Mouse (Mus musculus) left cerebral cortex, adult 6 months (tissue): ENCODE measurements around the gene C130079G13Rik. TPM values are rescaled to one million over a fixed set of nuclear protein-coding genes. Genes with fewer than 3 reads are reported as not detected.

ENCODE experiments used
- long read RNA-seq, 2 experiments: library from polyadenylated mRNA; unstranded; transcript quantifications; one replicate each; pipeline ENCODE4 v2.0.0; 2019 to 2020
- polyA plus RNA-seq: library from polyadenylated mRNA; unstranded; fragments of <200 nt; fragmentation: Nextera tagmentation; gene quantifications from 2 replicates; pipeline ENCODE4 v1.2.3, GENCODE M21; 2021

Gene C130079G13Rik
- not detected in 2 replicates for polyA plus RNA-seq
- long read RNA-seq, experiment 1: 0 reads
- long read RNA-seq, experiment 2: 0 reads

DNA sequence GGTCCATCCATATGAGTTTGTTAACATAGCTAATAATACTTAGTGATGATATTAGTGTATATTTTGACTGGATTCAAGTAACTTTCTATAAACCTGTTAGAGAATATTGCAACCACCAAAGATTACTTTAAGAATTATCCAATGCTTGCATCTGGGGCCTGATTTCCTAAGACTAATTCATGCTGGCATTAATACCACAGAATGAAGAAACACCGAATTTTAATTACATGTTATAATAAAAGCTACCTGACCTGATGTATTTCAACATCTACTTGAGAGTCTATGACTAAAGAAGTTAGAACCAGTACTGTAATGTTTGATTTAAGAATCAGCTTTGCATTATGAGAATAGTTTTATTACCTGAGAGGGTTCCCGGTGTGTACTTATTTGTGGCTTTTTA is at the start of gene C130079G13Rik:
C130079G13Rik (plus strand) TSS at position 301 of the 400 bp plus-strand sequence.

Other genes with a start within 250 kb of the C130079G13Rik start
- gene Gm5538, start 195.4 kb upstream of the C130079G13Rik start, polyA plus RNA-seq: not detected in 2 replicates
- gene Gm8298, start 64.2 kb upstream of the C130079G13Rik start, polyA plus RNA-seq: not detected in 2 replicates
- gene Aadacl2, start 81.5 kb downstream of the C130079G13Rik start, polyA plus RNA-seq: not detected in 2 replicates
- gene Aadac, start 100.5 kb downstream of the C130079G13Rik start, polyA plus RNA-seq: not detected in 2 replicates
- gene Sucnr1, start 156.7 kb downstream of the C130079G13Rik start, polyA plus RNA-seq: not detected in 2 replicates